22 mouse cellular contexts compared by ENCODE assay signal in the genomic region with DNA sequence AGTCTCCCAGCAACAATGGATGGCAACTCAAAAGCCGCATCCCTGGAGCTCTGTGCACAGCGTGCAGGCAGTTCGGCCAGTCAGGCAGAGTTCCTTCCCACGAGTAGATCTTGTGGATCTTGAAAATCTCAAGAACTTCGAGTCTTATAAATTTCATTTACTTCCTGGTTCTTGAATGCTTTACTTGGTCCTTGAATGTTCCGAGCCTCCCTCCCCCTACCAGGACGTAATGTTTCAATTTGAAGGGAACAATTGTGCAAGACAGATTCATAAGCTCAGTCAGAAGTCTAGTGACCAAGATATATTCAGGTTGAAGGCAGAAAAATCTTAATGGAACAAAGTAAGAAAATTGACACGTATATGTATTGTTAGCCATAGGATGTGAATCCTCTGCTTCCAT.
DNase-seq lines count a peak whose midpoint lies in the region; ATAC-seq and TF ChIP-seq lines count a peak whose summit lies in the region.
"Had no signal": no experiment of that assay in that cellular context is flagged by ENCODE, and none has a peak within 500 bp of the region (broad histone marks: within the 10 kb centered on the region; RNA-seq: fewer than 3 reads in every experiment).

No protein-coding gene starts in this region.

- intact Hi-C loops in heart, postnatal 25 days (cut with DNase I): no loop called here

- no peak for TF ChIP-seq CTCF in lung, postnatal 0 days (IDR thresholded peaks at IDR 0.05)
- no peak for TF ChIP-seq CTCF in lung, adult 2 months (IDR thresholded peaks at IDR 0.05; ENCODE audit: insufficient read depth, low read length)

- H3K4me1 ChIP-seq in lung, postnatal 0 days (ENCODE audit: insufficient read depth, low read depth, low read length): no peaks in the 10 kb centered on the region
- no peaks in the 10 kb centered on the region for H3K4me1 ChIP-seq in lung, adult 2 months (ENCODE audit: control insufficient read depth, insufficient read depth, low read length)

- H3K4me3 ChIP-seq in lung, postnatal 0 days (ENCODE audit: low read depth, low read length): no peak overlapping the region
- no peak overlapping the region for H3K4me3 ChIP-seq in lung, adult 2 months (replicated peaks; ENCODE audit: extremely low read depth, low read depth, low read length)

- peak; percentile 46; the same call in 1 of the 2 replicates for TF ChIP-seq EP300 in lung, postnatal 0 days (IDR thresholded peaks at IDR 0.05)

- no peak overlapping the region for H3K27ac ChIP-seq in lung, postnatal 0 days (ENCODE audit: low read length)

- no peaks in the 10 kb centered on the region for H3K36me3 ChIP-seq in lung, postnatal 0 days (ENCODE audit: insufficient read depth, low read length)
- H3K36me3 ChIP-seq: G1E had no signal

- H3K9ac ChIP-seq in lung, postnatal 0 days (replicated peaks; ENCODE audit: low read depth): no peak overlapping the region

- H3K4me2 ChIP-seq in lung, postnatal 0 days (replicated peaks; ENCODE audit: low read depth, low read length): no peak overlapping the region

- no peak for TF ChIP-seq POLR2A in lung, adult 2 months (IDR thresholded peaks at IDR 0.05; ENCODE audit: borderline replicate concordance, extremely low read depth, low read depth, low read length)

- 65% methylated on average over 8 of the region's 8 CpGs for WGBS in lung, postnatal 0 days
- WGBS in lung, adult 2 months: 71% methylated on average over 8 of the region's 8 CpGs

- H3K9me3 ChIP-seq in lung, postnatal 0 days (ENCODE audit: low read length): no peaks in the 10 kb centered on the region
- H3K9me3 ChIP-seq: G1E had no signal

- peak; percentile 81 for ATAC-seq in lung, postnatal 0 days
- ATAC-seq: activated CD4-positive, CD25-positive, alpha-beta regulatory T cell, adult 4 months; CD4-positive, CD25-positive, alpha-beta regulatory T cell, adult 4 months; Patski had no signal

- peak; percentile 31 for DNase-seq in heart, adult 11 months
- no peak for DNase-seq in heart, postnatal 25 days (ENCODE audit: low spot score)
- peak; percentile 67 for DNase-seq in lung, postnatal 0 days (ENCODE audit: low spot score)
- DNase-seq in lung, adult 2 months: no peak
- DNase-seq in lung, postnatal 25 days (ENCODE audit: low spot score): peak; percentile 7
- no peak for DNase-seq in lung, postnatal 14 days
- DNase-seq in lung, postnatal 36 days: peak; percentile 40
- no peak for DNase-seq in lung, postnatal 10 days
- DNase-seq: adrenal gland, adult 2 months; adrenal gland, adult 8-10 months; adrenal gland, postnatal 10 days; adrenal gland, postnatal 14 days; adrenal gland, postnatal 25 days; adrenal gland, postnatal 36 days; B cell, adult 2 months; cerebellum, adult 11 months; cerebellum, adult 11-12 months had no signal

- H3K27me3 ChIP-seq in lung, postnatal 0 days (replicated peaks; ENCODE audit: insufficient read depth, low read length): no peaks in the 10 kb centered on the region
- H3K27me3 ChIP-seq: CH12.LX had no signal

Comparison
In these comparisons a context has a peak if more than half of its experiments do, and no peak if none do; other contexts are left out.
1. DNase-seq: peak in heart, adult 11 months (single experiment), lung, postnatal 0 days (single experiment), lung, postnatal 25 days (single experiment) and lung, postnatal 36 days (single experiment); none in heart, postnatal 25 days (single experiment), lung, adult 2 months (single experiment), lung, postnatal 14 days (single experiment) and lung, postnatal 10 days (single experiment).